Mouse (Mus musculus) hindbrain, embryonic 15.5 days (tissue): ENCODE data around the gene Arhgef10l. TPM values are rescaled to one million over a fixed set of nuclear protein-coding genes. Genes with fewer than 3 reads are reported as not detected.

Experiments used
- ATAC-seq: fragments of 200-750 bp; cut with Nextera tagmentation; 2 replicates; pipeline ENCODE4 v1.8.0; 2017; ENCODE audit warnings: low read depth, moderate number of reproducible peaks, moderate TSS enrichment; ENCODE audit not compliant: low FRiP score
- H3K27ac ChIP-seq: fragments of 300-500 bp; sonication (generic); replicated peaks from 2 replicates; pipeline ENCODE4 v1.5.1; 2015; ENCODE audit warnings: mild to moderate bottlenecking, inconsistent platforms
- H3K27me3 ChIP-seq: fragments of 300-500 bp; sonication (generic); 2 replicates; pipeline ENCODE4 v1.6.1; 2015; ENCODE audit warnings: control low read depth, inconsistent platforms
- H3K36me3 ChIP-seq: fragments of 300-500 bp; sonication (generic); 2 replicates; pipeline ENCODE4 v1.6.1; 2015; ENCODE audit warnings: control low read depth, inconsistent platforms
- H3K4me1 ChIP-seq: fragments of 300-500 bp; sonication (generic); replicated peaks from 2 replicates; pipeline ENCODE4 v1.6.1; 2015; ENCODE audit warnings: control low read depth, inconsistent platforms
- H3K4me2 ChIP-seq: fragments of 300-500 bp; sonication (generic); 2 replicates; pipeline ENCODE4 v1.6.1; 2015; ENCODE audit warnings: moderate library complexity, mild to moderate bottlenecking, inconsistent platforms
- H3K4me3 ChIP-seq: fragments of 300-500 bp; sonication (generic); 2 replicates; pipeline ENCODE4 v1.5.1; 2015; ENCODE audit warnings: mild to moderate bottlenecking, inconsistent platforms
- H3K9ac ChIP-seq: fragments of 300-500 bp; sonication (generic); 2 replicates; pipeline ENCODE4 v1.6.1; 2015; ENCODE audit warnings: inconsistent platforms
- H3K9me3 ChIP-seq: fragments of 300-500 bp; sonication (generic); 2 replicates; pipeline ENCODE4 v1.6.1; 2016; ENCODE audit warnings: control low read depth, inconsistent platforms
- WGBS: fragments of 180-500 bp; shearing (Covaris S2); methylation state at CpG from one replicate; pipeline ENCODE4 v1.1.7; 2015; 5-methylcytosine and 5-hydroxymethylcytosine counted together
- polyA plus RNA-seq: library from polyadenylated mRNA; unstranded; fragments of >200 nt; fragmentation: Nextera tagmentation; extraction: Ambion mirVana; gene quantifications from 2 replicates; pipeline ENCODE4 v1.2.1, GENCODE M21; 2015

Gene Arhgef10l
- polyA plus RNA-seq, 1 experiment from 2014 or later = 28.2 TPM

GRCm38 (mm10) chr4:140637269-140637668 is 28.5 kb downstream of the Arhgef10l start:
- Histone ChIP-seq H3K9ac (no peak overlapping the region), H3K4me2 (no peak overlapping the region), H3K36me3 (no peaks in the 10 kb centered on the region), H3K27ac (no peak overlapping the region), H3K4me1 (peaks cover 30% of the 10 kb centered on the region), H3K27me3 (no peaks in the 10 kb centered on the region), H3K9me3 (no peaks in the 10 kb centered on the region), H3K4me3 (no peak overlapping the region)
- ATAC-seq = no peak
- 75% methylated on average over 8 of the region's 8 CpGs for WGBS

- Histone ChIP-seq H3K4me3 (no peak overlapping the region), H3K36me3 (no peaks in the 10 kb centered on the region), H3K9ac (no peak overlapping the region), H3K4me1 (peaks cover 24% of the 10 kb centered on the region), H3K27ac (no peak overlapping the region), H3K9me3 (no peaks in the 10 kb centered on the region), H3K27me3 (no peaks in the 10 kb centered on the region), H3K4me2 (no peak overlapping the region)
- WGBS = 68% methylated on average over 5 of the region's 5 CpGs
- ATAC-seq = no peak
Measured at GRCm38 (mm10) chr4:140636312-140636996, 29.4 kb downstream of the Arhgef10l start.

- no peak overlapping the region for H3K27ac ChIP-seq
- H3K9me3 ChIP-seq = no peaks in the 10 kb centered on the region
- H3K9ac ChIP-seq = no peak overlapping the region
- H3K36me3 ChIP-seq = no peaks in the 10 kb centered on the region
- H3K4me3 ChIP-seq = no peak overlapping the region
- no peak overlapping the region for H3K4me2 ChIP-seq
- 78% methylated on average over 10 of the region's 10 CpGs for WGBS
- ATAC-seq = no peak
- H3K4me1 ChIP-seq = peaks cover 23% of the 10 kb centered on the region
- H3K27me3 ChIP-seq = no peaks in the 10 kb centered on the region
Measured at GRCm38 (mm10) chr4:140634861-140635388, 30.9 kb downstream of the Arhgef10l start.

- H3K4me1 ChIP-seq = peaks cover 27% of the 10 kb centered on the region
- WGBS = 79% methylated on average over 6 of the region's 6 CpGs
- no peak for ATAC-seq
- no peak overlapping the region for H3K27ac ChIP-seq
- H3K9ac ChIP-seq = no peak overlapping the region
- H3K4me2 ChIP-seq = no peak overlapping the region
- no peaks in the 10 kb centered on the region for H3K36me3 ChIP-seq
- H3K27me3 ChIP-seq = no peaks in the 10 kb centered on the region
- H3K4me3 ChIP-seq = no peak overlapping the region
- H3K9me3 ChIP-seq = no peaks in the 10 kb centered on the region
Measured at GRCm38 (mm10) chr4:140631276-140631849, 34.4 kb downstream of the Arhgef10l start.

GRCm38 (mm10) chr4:140630651-140631241 is 35.1 kb downstream of the Arhgef10l start:
- peaks cover 32% of the 10 kb centered on the region for H3K4me1 ChIP-seq
- no peaks in the 10 kb centered on the region for H3K9me3 ChIP-seq
- no peak for ATAC-seq
- H3K4me3 ChIP-seq = no peak overlapping the region
- H3K9ac ChIP-seq = no peak overlapping the region
- WGBS = 39% methylated on average over 15 of the region's 15 CpGs
- no peaks in the 10 kb centered on the region for H3K27me3 ChIP-seq
- H3K36me3 ChIP-seq = no peaks in the 10 kb centered on the region
- no peak overlapping the region for H3K27ac ChIP-seq
- H3K4me2 ChIP-seq = no peak overlapping the region

- H3K36me3 ChIP-seq = no peaks in the 10 kb centered on the region
- H3K4me1 ChIP-seq = peaks cover 38% of the 10 kb centered on the region
- no peak for ATAC-seq
- no peaks in the 10 kb centered on the region for H3K9me3 ChIP-seq
- 81% methylated on average over 4 of the region's 6 CpGs for WGBS
- H3K4me3 ChIP-seq = no peak overlapping the region
- H3K9ac ChIP-seq = no peak overlapping the region
- H3K27ac ChIP-seq = no peak overlapping the region
- H3K4me2 ChIP-seq = no peak overlapping the region
- H3K27me3 ChIP-seq = no peaks in the 10 kb centered on the region
Measured at GRCm38 (mm10) chr4:140630136-140630535, 35.7 kb downstream of the Arhgef10l start.

- 65% methylated on average over 4 of the region's 4 CpGs for WGBS
- no peak overlapping the region for H3K4me3 ChIP-seq
- no peaks in the 10 kb centered on the region for H3K9me3 ChIP-seq
- 0 out of 2 replicates have a peak overlapping the region, but pooled peaks have one; percentile 40 for H3K27ac ChIP-seq
- no peak overlapping the region for H3K9ac ChIP-seq
- H3K4me2 ChIP-seq = no peak overlapping the region
- H3K4me1 ChIP-seq = peaks cover 50% of the 10 kb centered on the region
- H3K36me3 ChIP-seq = no peaks in the 10 kb centered on the region
- ATAC-seq = no peak
- no peaks in the 10 kb centered on the region for H3K27me3 ChIP-seq
Measured at GRCm38 (mm10) chr4:140628971-140629370, 36.8 kb downstream of the Arhgef10l start.

GRCm38 (mm10) chr4:140628412-140628943 is 37.3 kb downstream of the Arhgef10l start:
- no peak overlapping the region for H3K9ac ChIP-seq

GRCm38 (mm10) chr4:140625651-140626525 is 39.9 kb downstream of the Arhgef10l start:
- Histone ChIP-seq H3K27me3 (no peaks in the 10 kb centered on the region), H3K4me1 (peaks cover 61% of the 10 kb centered on the region)
- ATAC-seq = no peak

More at GRCm38 (mm10) chr4:140628412-140628943, 37.3 kb downstream of the Arhgef10l start:
- peaks cover 55% of the 10 kb centered on the region for H3K4me1 ChIP-seq
- H3K4me3 ChIP-seq = no peak overlapping the region
- H3K27ac ChIP-seq = peak overlapping the region; percentile 25; the same call in 1 of the 2 replicates
- H3K27me3 ChIP-seq = no peaks in the 10 kb centered on the region
- 40% methylated on average over 11 of the region's 11 CpGs for WGBS
- H3K36me3 ChIP-seq = no peaks in the 10 kb centered on the region
- no peak for ATAC-seq
- no peaks in the 10 kb centered on the region for H3K9me3 ChIP-seq
- no peak overlapping the region for H3K4me2 ChIP-seq

GRCm38 (mm10) chr4:140624468-140625176 is 41.2 kb downstream of the Arhgef10l start:
- 0% methylated on average over 9 of the region's 12 CpGs for WGBS
- peak; percentile 89 for ATAC-seq
- Histone ChIP-seq H3K4me3 (no peak overlapping the region), H3K9me3 (no peaks in the 10 kb centered on the region), H3K27ac (peak overlapping the region; percentile 89), H3K9ac (peak overlapping the region; percentile 28; the same call in 1 of the 2 replicates), H3K4me2 (peak overlapping the region; percentile 43), H3K4me1 (peaks cover 56% of the 10 kb centered on the region), H3K27me3 (no peaks in the 10 kb centered on the region), H3K36me3 (no peaks in the 10 kb centered on the region)

More at GRCm38 (mm10) chr4:140625651-140626525, 39.9 kb downstream of the Arhgef10l start:
- WGBS = 65% methylated on average over 12 of the region's 12 CpGs
- H3K27ac ChIP-seq = peak overlapping the region; percentile 89; the same call in 1 of the 2 replicates
- H3K9ac ChIP-seq = no peak overlapping the region
- no peak overlapping the region for H3K4me3 ChIP-seq
- H3K9me3 ChIP-seq = no peaks in the 10 kb centered on the region
- H3K36me3 ChIP-seq = no peaks in the 10 kb centered on the region
- no peak overlapping the region for H3K4me2 ChIP-seq

- H3K27me3 ChIP-seq = no peaks in the 10 kb centered on the region
- no peak overlapping the region for H3K4me3 ChIP-seq
- no peaks in the 10 kb centered on the region for H3K9me3 ChIP-seq
- ATAC-seq = no peak
- H3K36me3 ChIP-seq = no peaks in the 10 kb centered on the region
- H3K27ac ChIP-seq = peak overlapping the region; percentile 89
- peaks cover 51% of the 10 kb centered on the region for H3K4me1 ChIP-seq
- WGBS = 5% methylated on average over 10 of the region's 10 CpGs
- 0 out of 2 replicates have a peak overlapping the region, but pooled peaks have one; percentile 19 for H3K9ac ChIP-seq
- H3K4me2 ChIP-seq = peak overlapping the region; percentile 43
Measured at GRCm38 (mm10) chr4:140624087-140624467, 41.7 kb downstream of the Arhgef10l start.
